Mouse (Mus musculus) lung, postnatal 25 days (tissue): ENCODE results near the gene Atp5j.

Source experiments
- DNase-seq: peaks from one replicate; pipeline ENCODE4 v3.0.0; 2022; ENCODE audit warnings: low spot score

The Atp5j gene

GRCm38 (mm10) chr16:84835441-84835822 is at the start of gene Atp5j:
Atp5j (minus strand) TSS chr16:84835625.
- DNase-seq, result peak; percentile 82

DNA sequence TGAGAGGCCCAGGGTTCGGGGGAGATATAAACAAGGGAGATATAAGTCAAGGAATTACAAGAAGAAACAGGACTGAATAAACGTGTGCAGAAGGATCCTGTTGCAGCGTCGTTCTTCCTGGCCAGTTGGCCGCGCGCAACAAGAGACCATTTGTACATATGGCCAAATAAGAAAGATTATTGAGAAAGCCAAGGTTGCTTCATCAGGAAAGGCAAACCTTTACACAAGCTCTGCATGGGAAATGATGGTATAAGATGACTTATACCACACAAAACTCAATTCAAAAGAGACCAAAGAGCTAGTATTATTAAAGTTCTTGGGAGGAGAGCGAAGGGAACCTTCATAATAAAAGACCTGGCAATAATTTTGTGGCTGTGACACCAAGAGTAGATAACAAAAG is 49.1 kb upstream of the Atp5j start:
- no peak for DNase-seq

- DNase-seq, result no peak
Observed at GRCm38 (mm10) chr16:84881754-84882321, 46.4 kb upstream of the Atp5j start.

DNA sequence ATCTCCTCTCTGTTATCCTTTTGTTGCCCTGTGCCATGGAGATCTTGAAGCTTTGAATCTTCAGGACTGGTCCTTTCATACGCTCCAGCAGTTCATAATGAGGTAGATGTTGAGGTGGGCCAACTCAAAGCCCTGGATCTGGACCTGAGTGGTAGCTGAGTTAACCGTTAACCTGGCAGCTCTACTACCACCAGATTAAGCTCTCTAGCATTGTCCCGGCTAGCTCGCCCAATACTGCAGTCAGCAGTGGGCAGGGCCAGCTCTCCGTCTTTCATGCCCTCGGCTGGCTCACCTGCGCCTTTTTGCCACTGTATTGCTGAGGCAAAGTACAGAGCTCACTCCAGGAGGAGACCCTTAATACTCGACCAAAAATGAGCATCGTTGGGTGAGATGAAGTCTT is 45.7 kb upstream of the Atp5j start:
- DNase-seq, result no peak

DNA sequence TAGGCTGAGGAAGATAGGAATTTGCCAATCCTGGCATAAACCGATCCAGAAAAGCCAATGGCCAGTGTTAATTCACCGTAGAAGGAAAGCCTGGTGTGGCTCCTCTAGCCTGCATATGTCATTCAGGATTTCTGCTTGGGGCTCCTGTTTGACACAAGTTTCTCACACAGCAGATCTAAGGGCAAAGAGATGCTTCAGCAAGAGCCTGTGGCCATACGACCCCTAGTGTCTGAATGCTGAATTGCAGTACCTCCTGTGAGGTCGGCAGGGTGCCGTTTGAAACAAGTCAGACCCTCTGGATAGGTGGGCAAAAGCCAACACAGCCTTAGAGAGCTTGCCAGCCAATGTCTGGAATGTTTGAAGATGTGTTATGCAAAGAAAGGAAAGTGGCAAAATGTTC is 43.7 kb upstream of the Atp5j start:
- peak; percentile 64 for DNase-seq

DNA sequence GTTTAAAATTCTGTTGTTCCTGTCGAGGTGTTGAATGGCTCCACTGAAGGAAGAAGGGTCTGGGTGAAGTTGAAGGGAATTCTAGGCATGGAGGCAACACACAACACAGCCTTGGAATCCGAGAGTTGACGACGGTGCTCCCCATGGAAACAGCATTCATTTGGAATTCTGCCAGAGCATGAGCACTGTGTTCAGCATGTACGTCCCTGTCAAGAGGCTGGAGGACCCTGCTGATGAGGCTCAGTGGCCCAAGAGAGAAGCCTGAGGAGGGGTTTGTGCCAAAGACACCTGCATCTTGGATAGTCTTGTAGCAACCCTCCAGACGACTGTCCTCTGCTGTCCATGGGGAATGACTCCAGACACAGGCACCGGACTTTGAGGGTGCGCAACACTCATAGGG is 40.7 kb upstream of the Atp5j start:
- no peak for DNase-seq

DNA sequence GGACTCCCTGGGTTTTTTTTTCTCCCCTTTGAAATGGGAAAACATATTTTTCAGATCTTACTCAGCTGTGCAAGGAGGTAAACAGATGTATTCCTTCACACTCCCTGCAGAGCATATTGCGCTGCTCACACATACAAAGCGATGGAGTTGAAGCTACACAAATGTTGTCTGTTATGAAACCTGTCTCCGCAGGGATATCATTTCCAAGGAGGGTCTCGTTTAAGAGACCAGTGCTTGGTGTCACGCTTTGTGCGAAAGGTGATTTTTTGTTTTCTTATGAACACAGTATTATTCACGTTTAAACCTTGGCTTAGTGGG is 40.3 kb upstream of the Atp5j start:
- no peak for DNase-seq

DNA sequence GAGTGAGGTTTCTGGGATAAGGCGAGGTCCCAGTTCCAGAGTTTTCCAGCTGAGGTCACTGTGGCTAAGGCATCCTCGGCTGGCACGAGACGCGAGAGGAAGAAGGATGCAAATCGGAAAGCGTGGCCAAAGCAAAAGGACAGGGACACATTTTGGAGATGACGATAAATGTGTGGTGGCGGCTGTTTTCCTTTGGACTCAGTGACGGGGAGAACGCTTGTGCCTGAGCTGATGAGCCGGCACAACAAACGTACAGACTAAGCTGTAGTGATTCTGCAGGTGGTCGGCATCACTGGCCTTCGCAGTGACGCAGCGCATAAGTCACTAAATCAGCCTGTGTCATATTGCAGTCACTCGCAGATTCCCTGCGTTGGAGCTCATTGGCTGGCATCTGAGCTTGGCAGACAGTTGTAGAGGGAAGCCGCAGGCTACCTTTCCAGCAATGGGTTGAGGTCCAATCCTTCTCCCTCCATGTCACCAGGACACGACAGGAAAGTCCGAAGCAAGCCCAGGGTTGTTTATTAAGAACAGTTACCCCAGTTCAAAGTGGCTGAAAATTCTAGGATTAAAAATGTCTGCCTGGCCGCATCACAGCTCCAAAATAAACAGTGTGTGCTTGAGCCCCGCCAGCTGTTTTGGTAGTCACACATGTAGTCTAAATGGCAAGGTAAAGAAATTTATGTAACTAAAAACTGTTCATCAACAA is 39.7 kb upstream of the Atp5j start:
- DNase-seq, result peak; percentile 3

GRCm38 (mm10) chr16:84873805-84874204 is 38.4 kb upstream of the Atp5j start:
- no peak for DNase-seq

- DNase-seq, result no peak
Observed at GRCm38 (mm10) chr16:84864656-84865055, 29.2 kb upstream of the Atp5j start.

DNA sequence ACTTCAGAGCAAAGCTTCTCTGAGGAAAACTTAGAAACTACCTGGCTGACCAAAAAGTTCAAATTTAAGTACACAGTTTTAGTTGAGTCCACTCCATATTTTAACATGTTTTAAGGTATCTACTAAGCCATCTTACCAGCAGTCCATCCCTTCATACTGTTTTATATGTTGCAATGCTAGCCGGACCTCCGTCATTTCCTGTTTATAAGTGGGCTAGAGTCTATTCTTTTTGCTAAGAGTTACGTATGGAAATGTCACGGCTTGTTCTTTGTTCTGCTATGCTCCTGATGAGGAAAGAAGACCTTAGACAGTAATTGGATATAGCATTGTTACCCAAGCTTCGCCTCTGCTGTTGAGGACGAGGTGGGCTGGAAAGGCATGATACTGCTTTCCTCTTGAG is 18.1 kb upstream of the Atp5j start:
- DNase-seq, result no peak

DNA sequence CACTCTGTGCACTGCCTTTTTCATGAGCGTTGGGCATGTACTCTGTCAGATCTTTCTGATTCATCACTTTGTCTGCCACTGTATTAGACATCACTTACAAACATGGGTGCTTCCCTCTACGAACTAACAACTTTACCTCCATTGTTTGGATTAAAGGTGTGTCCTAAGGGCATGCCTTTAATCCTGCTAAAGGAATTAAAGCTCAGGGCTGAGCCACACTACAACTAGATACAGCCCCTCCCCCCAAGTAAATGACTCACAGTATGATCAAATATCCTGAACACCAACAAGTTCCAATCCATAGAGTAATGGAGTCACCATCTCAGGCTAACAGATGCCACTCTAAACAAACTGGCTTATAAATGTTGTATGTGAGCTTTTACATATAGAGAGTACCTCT is 3.2 kb upstream of the Atp5j start:
- DNase-seq, result no peak

GRCm38 (mm10) chr16:84835823-84836743 is 658 bp upstream of the Atp5j start:
- DNase-seq, result peak; percentile 34

DNA sequence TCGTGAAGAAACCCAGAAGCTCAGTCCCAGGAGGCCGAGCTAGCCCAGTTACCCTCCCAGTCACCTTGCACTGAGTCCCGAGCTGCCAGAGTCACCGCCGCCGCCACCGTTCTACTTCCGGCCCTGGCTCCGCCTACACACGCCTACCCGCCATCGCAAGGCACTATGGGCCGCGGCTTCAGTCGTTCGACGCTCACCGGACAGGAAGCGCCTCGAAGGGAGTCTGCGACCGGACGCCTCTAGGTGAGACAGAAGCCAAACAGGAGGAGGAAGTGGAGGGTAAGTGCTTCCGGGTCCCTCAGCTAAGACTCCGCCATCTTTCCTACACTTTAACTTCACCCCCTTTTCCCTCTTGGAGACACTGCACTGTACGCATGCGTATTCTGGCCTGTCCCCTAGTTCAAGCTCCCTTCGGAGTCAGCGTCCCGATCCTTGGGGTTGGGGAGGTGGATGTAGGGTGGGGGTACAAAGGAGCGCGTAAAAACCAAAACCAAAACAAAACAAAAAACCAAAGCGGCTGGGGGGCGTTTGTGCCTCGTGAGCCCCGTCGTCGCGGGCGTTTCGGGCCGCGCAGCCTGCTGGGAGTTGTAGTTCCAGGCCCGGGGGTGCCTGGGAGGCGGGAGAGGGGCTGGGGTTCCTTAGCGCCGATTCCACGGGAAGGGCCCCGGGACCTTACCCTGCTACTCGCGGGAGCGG is 532 bp downstream of the Atp5j start, which contains the start of gene Gabpa:
Gene Gabpa (plus strand): TSS at position 181 of the 696 bp plus-strand sequence.
- DNase-seq, result peak; percentile 96

- no peak for DNase-seq
Observed at GRCm38 (mm10) chr16:84834344-84834743, 1.1 kb downstream of the Atp5j start.

DNA sequence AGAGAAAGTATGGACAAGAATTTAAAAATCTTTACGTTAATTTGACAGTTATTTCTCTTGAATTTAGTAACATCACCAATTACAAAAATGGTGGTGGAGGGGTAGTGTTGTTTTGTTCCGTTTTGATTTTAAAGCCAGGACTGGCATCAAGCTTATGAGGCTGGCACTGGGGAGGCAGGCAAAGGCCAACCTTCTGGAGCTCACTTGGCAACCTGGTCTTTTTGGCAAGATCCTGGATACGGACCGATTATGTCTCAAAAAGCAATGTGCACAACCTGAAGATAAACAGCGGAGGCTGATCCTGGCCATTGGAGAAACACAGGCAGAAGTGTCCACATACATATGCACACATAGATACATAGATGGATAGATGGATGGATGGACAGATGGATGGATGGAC is 2.7 kb downstream of the Atp5j start:
- no peak for DNase-seq

- DNase-seq, result peak; percentile 8
Observed at GRCm38 (mm10) chr16:84831696-84832095, 3.7 kb downstream of the Atp5j start.

GRCm38 (mm10) chr16:84825009-84825408 is 10.4 kb downstream of the Atp5j start:
- peak; percentile 70 for DNase-seq

DNA sequence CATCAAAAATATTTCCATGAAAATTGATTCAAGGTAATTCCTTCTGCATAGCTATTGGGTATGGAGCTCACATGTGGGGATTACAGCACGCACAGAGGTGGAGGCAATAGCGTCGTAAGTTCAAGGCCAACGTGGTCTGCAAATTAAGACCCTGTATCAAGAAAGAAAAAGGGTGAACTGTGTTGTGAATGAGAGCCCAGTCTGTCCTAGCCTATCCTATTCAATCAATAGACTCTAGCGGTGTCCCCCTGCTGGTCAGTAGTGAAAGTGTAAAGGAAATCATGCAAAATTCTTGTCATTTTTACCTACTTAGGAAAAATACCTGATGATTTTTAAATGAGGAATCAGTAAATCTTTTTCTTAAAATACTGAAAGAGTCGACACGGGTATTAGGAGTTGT is 18.0 kb downstream of the Atp5j start:
- peak; percentile 50 for DNase-seq

DNA sequence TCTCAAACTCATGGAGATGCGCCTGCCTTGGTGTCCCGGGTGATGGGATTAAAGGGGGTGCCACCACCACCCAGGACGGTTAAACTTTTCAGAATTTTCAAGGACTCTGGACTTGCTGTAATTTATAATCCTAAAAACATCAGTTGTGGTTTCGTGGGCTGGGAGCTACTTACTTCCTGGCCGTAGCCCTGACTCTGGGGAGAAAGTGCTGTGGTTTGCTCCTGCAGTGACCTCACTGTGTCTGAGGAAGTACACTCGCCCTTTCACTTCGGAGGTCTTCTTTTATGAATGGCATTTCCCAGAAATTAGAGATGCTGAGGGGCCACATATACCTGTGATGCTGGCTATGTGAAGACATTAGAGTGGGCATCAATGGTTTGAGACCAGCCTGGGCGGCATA is 20.9 kb downstream of the Atp5j start:
- DNase-seq, result no peak

- DNase-seq, result no peak
Observed at GRCm38 (mm10) chr16:84813852-84814251, 21.6 kb downstream of the Atp5j start.

GRCm38 (mm10) chr16:84810254-84810653 is 25.2 kb downstream of the Atp5j start:
- no peak for DNase-seq
